Mouse (Mus musculus) embryo, embryonic 11 days (tissue): ENCODE results near the gene Arsb.

Experiments used
- DNase-seq: peaks from one replicate; pipeline ENCODE4 v3.0.0-alpha.2; 2015

Gene Arsb

GRCm38 (mm10) chr13:93989736-93990611 lies 218.5 kb downstream of the Arsb start:
- no peak for DNase-seq

GRCm38 (mm10) chr13:93990841-93991240 lies 219.4 kb downstream of the Arsb start:
- no peak for DNase-seq

- DNase-seq = no peak
Observed at GRCm38 (mm10) chr13:93992342-93992882, 221.0 kb downstream of the Arsb start.
